Mouse (Mus musculus): ENCODE measurements at regions not wholly inside any gene's neighbourhood (a gene's known extent, or its start where the extent isn't known, plus 50 kb on each side); places are given as distances from the start of the nearest gene placed in this dataset.

GRCm38 (mm10) chr1:35331602-35332339 lies 482.0 kb downstream of the Plekhb2 start:
- TF ChIP-seq MAFK (IDR thresholded peaks at IDR 0.05; ENCODE audit: insufficient read depth, low read depth, low read length) (no peak), ZNF384 (IDR thresholded peaks at IDR 0.05; ENCODE audit: low read depth, low read length) (no peak), ZC3H11A (IDR thresholded peaks at IDR 0.05; ENCODE audit: borderline replicate concordance, low read depth, low read length) (no peak), HCFC1 (IDR thresholded peaks at IDR 0.05; ENCODE audit: borderline replicate concordance, insufficient read depth, low read length) (no peak), CHD2 (IDR thresholded peaks at IDR 0.05; ENCODE audit: low read depth, low read length) (no peak)
